Mouse (Mus musculus) gastrocnemius, postnatal 4 days (tissue): ENCODE results near the gene Slc16a4. TPM values are rescaled to one million over a fixed set of nuclear protein-coding genes. Genes with fewer than 3 reads are reported as not detected.
"Not testable (repeated sequence)": the region's sequence is repeated elsewhere in the genome, so short reads cannot be mapped to it uniquely, and the experiment has no call there.

Experiments used
- DNase-seq, 2 experiments: peaks; one replicate each; pipeline ENCODE4 v3.0.0; 2021 to 2022; ENCODE audit warnings: low spot score in 2 of 2, mixed read lengths in 2 of 2
- total RNA-seq, 2 experiments: library from RNA; stranded (reverse); gene quantifications; 2 replicates each; pipeline ENCODE4 v1.2.3; 2021

Gene Slc16a4
- total RNA-seq, 2 experiments from 2014 or later: 0.18 to 0.37 TPM

GRCm38 (mm10) chr3:107287346-107287745 lies 3.7 kb upstream of the Slc16a4 start:
- DNase-seq: no peak

GRCm38 (mm10) chr3:107295672-107296360 lies 4.8 kb downstream of the Slc16a4 start:
- DNase-seq: no peak

GRCm38 (mm10) chr3:107296917-107297316 lies 5.9 kb downstream of the Slc16a4 start:
- not testable (repeated sequence) for DNase-seq

- no peak for DNase-seq
Observed at GRCm38 (mm10) chr3:107317338-107317737, 26.3 kb downstream of the Slc16a4 start.

- DNase-seq: no peak
Observed at GRCm38 (mm10) chr3:107321141-107321540, 30.1 kb downstream of the Slc16a4 start.

GRCm38 (mm10) chr3:107321776-107322175 lies 30.7 kb downstream of the Slc16a4 start:
- no peak for DNase-seq

GRCm38 (mm10) chr3:107326442-107326841 lies 35.4 kb downstream of the Slc16a4 start:
- DNase-seq: no peak

- no peak for DNase-seq
Observed at GRCm38 (mm10) chr3:107330503-107331424, 39.7 kb downstream of the Slc16a4 start.

GRCm38 (mm10) chr3:107331746-107332126 lies 40.7 kb downstream of the Slc16a4 start:
- DNase-seq: no peak

GRCm38 (mm10) chr3:107332127-107332959 lies 41.3 kb downstream of the Slc16a4 start:
- DNase-seq: peak; percentile 37 to 63

- DNase-seq: peak; percentile 78 to 90
Observed at GRCm38 (mm10) chr3:107332960-107333380, 41.9 kb downstream of the Slc16a4 start.

GRCm38 (mm10) chr3:107333381-107334201 lies 42.6 kb downstream of the Slc16a4 start, which contains the start of gene Rbm15:
TSS of gene Rbm15 (minus strand) at chr3:107333673.
- DNase-seq: peak; percentile 83 to 95

- no peak for DNase-seq
Observed at GRCm38 (mm10) chr3:107334202-107334934, 43.3 kb downstream of the Slc16a4 start.

- no peak for DNase-seq
Observed at GRCm38 (mm10) chr3:107343971-107344370, 52.9 kb downstream of the Slc16a4 start.

- DNase-seq: no peak
Observed at GRCm38 (mm10) chr3:107345033-107345725, 54.1 kb downstream of the Slc16a4 start.

GRCm38 (mm10) chr3:107349006-107349405 lies 58.0 kb downstream of the Slc16a4 start:
- no peak for DNase-seq

GRCm38 (mm10) chr3:107351706-107352105 lies 60.7 kb downstream of the Slc16a4 start:
- no peak for DNase-seq

GRCm38 (mm10) chr3:107355618-107356260 lies 64.7 kb downstream of the Slc16a4 start:
- no peak for DNase-seq
